Mouse (Mus musculus) frontal cortex, postnatal 36 days (tissue): ENCODE data around the gene Mboat2.

Source experiments
- DNase-seq, 2 experiments: peaks; one replicate each; pipeline ENCODE4 v3.0.0; 2022; ENCODE audit warnings: low spot score in 2 of 2

The Mboat2 gene

DNA sequence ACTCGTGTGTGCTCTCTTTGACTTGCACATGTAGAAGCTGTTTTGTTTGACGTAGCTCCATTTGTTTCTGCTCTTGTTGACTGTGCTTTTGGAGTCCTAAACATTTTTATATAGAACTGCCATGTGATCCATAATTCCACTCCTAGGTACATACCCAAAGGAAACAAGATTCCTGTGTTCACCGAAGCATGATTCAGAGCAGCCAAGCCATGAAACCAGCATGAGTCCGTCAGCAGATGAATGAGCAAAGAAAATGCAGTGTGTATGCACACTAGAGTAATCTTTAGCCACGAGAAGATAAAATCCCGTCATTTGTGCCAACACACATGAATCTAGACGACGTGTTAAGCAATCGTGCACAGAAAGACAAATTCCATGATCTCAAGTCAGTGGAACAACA, 67.5 kb downstream of the Mboat2 start:
- no peak for DNase-seq

DNA sequence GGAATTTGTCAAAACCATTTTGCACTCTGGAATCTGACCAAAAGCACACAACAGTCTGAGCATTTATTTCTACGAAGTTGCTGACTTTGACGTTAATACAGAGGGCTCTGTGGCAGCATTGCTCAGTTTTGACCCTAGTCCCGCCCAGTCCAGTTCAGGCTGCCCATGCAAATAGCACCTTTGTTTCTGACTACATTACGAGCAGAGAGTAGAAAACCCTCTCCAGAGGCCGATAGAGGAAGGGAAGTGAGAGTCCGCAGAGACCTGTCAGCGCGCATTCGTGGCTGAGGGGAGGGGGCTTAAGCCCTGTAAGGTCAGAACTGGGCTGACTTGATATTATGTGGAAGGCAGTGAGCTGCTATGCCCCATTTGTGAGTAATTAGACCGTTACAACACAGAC, 69.0 kb downstream of the Mboat2 start:
- no peak for DNase-seq

DNA sequence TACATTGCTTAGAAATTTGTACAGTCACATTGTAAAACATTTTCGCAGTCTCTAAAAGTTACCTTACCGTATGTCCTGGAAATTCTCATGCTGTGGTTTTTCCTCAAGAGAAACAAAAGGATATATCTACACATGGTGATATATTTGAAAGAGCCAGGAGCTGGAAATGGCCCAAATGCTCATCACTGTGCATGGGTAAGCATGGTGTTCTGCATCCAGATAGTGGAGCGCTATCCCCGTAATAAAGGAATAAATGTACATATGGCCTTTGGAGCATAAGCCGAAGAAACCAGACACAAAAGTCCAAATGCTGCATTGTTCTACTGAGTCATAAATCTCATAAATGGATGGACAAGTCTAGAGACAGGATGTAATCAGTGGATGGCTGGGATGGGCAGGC, 72.1 kb downstream of the Mboat2 start:
- no peak for DNase-seq

DNA sequence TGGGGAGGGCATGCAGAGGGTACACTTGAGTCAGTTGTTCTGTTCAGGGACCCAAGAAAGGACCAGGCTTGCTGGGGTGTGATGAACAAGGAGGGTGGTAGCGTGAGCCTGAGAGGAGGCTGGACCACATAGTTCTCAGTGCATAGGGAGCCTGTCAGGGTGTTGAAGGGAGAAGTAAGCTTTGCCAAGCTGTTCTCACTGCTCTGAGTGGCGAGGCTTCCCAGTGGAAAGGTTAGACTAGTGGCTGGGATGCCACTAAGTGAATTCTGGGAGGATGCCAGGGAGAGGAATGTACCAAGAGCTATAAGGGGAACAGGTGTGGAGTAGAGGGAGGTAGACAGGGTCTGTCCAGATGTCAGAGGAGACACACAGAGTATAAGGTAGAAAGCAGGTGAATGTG, 77.2 kb downstream of the Mboat2 start:
- DNase-seq: no peak

DNA sequence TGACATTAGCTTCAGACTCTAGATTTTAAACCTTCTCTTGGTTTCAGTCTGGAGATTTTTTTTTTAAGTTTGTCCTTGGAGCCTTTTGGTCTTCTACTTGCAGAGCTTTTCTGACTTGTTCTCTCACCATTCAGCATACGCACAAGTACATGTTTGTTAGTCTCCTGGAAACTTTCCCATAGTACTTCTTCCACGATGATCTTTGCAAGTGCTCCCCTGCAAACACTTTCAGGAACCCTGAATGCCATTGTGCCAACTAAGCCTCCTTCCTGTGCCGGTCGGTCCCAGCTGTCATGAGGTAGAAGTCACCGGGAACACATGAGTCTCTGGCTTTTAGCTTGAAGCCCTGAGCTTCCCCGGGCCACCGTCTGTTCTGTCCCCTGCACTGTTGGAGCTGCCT, 79.0 kb downstream of the Mboat2 start:
- DNase-seq: no peak

DNA sequence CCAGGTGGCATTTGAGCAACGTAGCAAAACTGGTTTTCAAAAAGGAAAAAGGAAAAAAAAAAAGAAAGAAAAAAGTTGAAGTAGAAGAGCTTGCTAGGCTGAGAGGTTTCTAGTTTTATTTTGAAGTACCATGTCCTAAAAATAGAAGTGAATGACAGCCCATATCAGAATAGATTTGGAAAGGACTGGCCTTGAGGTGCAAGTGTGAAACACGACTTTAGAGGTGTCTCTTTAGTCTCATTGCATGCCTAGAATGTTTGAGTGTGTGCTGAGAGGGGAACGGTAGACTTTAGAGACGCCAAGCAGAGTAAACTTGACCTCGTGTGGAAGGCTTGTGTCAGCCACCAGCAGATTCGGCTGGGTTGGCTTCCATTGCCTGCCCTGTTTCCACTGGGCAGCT, 81.5 kb downstream of the Mboat2 start:
- no peak for DNase-seq

DNA sequence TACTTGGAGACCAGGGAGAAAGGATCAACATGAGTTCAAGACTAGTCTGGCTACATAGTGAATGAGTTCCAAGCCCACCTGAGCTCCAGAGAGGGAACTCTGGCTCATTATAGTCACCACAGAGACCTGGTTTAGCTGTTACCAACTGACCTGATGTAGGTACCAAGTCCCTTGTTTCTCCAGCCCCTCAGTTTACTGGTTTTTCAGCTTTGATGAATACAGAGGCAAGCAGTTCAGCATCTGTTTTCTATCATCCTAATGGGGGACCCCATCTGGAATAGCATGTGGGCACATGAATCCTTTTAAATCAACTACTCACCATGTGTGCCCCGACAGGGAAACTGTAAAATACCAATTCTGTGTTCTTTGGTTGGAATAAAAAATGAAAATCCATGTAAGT, 82.2 kb downstream of the Mboat2 start:
- DNase-seq: no peak

DNA sequence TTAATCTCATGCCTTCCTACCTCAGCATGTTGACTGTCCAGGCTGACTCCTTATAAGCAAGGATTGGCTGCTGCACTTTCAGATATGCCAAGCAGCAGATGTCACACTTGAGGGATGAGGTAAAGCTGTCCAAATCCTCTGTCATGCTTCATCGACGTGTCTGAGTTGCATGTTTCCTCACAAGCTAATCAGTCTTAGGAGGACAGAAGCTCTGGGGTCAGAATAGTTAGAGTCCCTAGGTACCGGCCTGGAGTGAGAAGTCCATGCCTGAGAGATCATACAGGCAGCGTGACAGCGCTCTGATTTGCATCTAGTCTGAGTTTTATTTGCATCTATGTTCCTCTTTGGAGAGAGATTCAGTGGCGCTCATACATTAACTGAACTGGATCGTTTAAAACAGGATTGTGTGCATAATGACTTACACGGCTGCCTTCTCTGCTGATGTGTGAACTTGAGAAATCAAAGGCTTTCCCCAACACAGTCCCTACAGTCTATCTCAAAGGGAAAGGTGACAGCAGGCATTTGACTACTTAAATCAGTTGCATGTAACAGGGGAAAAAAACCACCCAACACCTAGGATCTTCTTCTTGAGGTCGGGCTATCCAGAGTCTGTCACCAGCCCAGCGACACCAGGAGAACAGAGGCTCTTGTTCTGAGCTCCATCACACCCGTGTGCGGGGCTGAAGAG, 88.0 kb downstream of the Mboat2 start:
- DNase-seq: no peak

DNA sequence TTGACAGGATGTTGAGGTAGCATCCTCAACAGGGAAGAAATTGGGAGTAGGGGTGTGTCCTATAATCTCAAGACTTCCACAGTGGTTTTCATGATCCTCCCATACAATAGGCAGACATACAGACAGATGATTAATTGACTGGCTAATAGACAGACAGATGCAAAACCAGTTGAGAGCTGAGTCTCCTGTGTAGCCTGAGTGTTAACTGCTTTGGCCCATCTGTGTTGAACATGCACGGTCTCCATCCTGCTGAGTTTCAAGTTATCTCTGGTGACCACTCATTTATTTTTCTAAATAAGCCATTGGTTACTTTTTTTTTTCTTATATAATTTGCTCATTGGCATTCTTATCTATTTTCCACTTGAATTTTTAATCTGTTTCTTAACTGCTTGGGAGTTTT, 90.2 kb downstream of the Mboat2 start:
- DNase-seq: no peak

DNA sequence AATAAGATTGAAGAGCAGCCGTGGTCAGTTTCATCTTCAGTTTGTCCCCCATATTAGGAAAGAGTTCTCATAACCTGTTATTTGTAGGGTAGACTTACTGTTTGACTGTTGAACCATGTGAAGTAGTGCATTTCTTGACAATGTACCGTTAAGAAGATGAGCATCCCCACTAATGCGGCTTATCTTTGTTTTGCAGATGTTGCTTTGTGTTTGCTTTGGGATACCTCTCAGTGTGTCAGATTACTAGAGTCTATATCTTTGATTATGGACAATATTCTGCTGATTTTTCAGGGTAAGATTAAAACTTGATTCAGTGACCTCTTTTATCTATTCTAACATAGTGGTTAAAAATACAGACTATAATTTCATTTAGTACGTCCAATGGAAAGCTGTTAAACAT, 93.3 kb downstream of the Mboat2 start:
- DNase-seq: no peak

DNA sequence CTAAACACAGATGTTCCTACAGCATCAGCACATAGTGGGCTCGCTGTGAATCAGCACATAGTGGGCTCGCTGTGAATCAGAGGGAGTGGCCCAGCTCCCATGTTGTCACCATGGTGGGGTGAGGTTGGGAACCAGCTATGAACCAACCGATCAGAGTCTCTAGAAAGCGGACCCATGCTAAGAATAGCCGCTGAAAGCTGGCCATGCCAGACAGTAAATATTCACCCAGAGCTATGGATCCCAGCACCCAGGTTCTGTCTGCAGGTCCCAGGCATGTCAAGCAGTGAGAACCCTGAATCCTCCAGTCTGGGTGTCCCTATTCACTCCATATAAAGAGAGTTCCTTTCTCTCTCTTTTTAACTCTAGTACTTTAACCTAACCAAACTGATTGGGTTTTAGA, 94.6 kb downstream of the Mboat2 start:
- no peak for DNase-seq

DNA sequence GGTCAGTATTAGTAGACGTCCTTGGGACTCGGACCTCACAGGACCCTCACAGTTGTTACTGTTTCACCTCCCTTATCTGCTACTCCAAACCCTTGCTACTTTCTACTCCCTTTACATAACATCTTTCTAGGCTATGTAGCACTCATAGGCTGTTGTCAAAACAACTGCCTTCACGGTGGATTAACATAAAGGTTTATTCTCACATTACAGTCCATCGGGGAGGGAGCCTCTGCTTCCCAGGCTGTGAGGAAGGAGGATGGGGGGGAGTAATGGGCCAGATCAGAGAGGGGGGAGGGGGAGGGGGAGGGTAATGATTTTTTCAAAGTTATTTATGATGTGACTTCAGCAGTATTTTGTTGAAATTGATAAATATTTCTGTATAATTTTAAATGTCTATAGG, 95.0 kb downstream of the Mboat2 start:
- no peak for DNase-seq

DNA sequence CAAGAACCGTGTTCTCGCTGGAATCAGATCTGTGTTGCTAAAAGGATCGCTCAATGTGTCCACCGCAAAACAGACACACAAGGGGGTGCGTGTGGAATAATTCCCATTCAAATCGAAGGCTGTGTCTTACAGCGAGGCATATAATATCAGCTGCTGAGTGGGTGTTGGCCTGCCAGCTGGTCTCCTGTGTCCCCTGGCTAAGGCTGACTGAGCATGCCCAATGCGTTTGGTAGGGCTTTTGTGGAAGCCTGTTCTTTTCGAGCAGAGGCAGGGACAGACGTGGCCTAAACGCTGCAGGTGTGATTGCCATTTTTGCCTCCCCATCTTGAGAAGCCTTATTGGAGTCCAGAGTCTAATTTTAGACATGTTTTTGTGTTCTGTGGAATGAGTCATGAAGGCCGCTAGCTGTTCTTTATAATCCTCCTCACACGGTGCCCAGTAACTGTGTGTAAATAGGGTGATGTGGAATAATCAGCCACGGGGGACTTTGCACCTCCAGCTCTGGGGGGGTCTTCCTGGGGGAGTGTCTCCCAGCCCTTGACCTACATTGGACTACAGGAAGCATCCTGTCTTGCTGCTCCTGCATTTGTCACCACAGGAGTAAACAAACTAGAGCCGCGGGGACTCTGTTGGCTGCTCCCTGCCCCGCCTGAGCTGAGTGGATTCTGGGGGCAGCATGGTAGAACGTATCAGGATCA, 97.5 kb downstream of the Mboat2 start:
- DNase-seq: peak; percentile 77 to 88

DNA sequence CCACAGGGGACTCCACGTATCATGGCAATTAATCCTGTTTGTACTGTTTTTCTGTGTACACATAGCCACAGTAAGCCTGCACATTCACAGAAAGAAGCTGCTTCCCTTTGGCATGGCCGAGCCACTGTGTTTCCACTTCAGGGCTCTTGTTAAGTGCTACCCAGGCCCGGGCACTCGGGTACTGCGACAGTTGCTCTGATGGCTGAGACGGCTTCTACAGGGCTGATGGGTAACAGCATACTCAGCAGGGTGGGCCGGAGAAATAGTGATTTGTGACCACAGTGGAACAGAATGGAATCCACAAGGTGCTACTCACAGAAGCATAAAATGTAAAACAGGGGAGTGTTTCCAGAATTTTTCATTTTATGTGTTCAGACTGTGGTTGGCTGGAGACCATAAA, 98.4 kb downstream of the Mboat2 start:
- DNase-seq: no peak

DNA sequence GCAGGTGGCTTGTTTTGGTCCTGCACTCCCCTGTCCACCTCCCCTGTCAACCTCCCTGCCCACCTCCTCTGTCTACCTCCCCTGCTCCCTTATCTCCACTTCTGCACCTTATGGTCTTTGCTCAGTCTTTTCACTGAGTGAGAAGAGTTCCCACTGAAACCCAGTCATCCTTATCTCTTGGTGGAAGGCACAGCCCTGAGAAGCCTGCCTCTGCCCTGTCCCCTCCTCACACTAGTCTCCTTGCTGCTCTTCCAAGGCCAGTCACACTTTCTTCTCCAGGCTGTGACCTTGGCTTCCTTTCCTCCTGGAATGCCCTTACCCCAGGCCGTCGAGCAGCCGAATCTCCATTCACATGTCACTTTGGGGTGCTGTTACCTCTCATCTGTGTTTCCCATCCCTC, 100.1 kb downstream of the Mboat2 start:
- DNase-seq: no peak

DNA sequence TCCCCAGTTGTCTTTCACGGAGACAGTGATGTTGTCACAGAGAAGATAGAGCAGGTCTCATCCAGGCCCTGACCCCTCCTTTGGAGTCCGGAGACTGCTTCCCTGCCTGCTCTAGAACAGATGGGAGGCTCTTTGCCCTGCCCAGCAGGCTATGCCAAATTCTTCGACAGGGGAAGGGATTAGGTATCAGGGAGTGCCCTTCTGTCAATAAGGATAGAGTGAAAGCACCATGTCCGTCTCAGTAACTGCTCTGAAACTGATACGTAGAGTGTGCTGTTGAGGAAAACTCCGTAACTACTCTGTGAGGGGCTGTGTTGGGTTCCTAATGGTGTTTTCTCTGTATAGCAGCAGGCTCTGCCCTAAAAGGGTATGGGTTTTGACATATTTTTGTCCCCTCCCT, 101.4 kb downstream of the Mboat2 start:
- DNase-seq: no peak

DNA sequence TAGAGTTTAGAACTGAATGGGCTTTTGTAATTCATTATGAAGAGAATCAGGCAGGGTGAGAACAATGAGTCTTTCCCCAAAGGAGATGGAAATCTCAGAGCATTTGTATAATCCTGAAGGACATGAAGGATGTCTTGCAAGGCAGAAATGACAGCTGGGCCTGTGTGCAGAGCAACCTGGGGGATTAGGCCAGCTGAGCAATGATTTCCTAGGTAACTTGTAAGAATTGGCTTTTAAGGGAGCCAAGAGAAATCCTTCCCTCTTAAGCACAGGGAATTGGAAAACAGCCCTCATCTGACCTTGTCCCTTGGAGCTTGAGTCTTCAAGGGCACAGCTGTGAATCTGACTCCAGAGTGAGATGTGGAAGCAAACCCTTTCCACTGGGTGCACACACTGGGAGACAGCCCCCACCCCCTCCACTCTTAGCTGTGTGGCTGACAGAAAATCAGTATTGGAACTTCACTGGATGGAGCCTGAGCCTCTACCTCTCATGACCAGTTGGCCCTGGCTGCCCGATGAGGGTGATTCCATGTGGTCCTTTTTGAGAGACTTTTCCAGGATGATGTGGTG, 102.6 kb downstream of the Mboat2 start:
- DNase-seq: no peak

DNA sequence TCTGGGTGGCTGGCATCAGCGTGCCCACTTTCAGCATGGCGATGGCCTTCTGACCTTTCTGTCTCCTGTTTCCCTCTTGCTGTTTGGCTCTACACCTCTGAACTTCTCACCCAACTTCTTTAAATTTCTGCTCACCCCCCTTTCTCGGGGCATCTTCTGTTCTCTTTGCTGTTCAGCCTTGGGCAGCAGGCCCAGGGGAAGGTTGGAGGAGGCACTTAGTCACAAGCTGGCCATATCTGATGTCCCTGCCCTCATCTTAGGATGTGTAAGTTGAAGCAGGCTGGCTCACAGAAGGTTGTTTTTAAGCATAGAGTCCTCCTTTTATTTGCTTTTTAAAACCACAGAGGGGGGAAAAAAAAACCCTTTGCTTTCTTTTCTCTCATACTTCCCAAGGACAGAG, 103.3 kb downstream of the Mboat2 start:
- no peak for DNase-seq

DNA sequence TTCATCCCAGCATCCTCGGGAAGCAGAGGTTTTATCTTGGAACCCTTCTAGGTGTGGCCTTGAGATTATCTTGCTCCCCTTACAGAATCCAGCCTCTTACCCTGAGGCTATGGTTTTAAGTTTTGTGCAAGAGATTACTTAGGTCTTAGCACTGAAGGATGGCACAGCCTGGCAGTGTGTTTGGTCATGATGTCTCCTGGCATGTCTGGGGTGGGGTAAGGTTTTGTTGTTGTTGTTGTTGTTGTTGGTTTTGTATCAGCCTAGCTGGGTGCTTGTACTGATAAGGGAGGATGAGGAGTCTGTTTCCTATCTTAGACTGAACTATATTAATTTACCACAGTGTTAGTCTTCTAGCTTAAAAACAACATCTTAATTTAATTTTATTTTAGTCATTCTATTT, 105.6 kb downstream of the Mboat2 start:
- no peak for DNase-seq

DNA sequence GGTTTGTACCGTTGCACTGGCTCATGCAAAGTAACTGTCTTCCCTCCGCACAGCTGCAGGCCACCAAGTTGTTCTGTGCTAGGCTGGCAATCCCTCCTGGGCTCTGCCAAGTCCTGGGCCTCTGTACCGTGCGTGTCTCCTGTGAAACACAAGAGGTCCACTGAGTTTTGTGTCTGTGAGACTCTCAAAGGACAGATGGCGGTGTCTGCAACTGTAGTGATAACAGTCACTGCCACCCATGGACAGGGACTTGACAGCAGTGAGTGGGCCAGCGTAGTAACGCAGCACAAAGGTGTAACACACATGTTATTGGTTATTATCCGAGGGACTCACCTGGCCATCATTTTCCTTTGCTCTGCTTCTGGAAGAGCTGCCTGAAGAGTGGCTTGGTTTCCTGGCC, 108.7 kb downstream of the Mboat2 start:
- no peak for DNase-seq

DNA sequence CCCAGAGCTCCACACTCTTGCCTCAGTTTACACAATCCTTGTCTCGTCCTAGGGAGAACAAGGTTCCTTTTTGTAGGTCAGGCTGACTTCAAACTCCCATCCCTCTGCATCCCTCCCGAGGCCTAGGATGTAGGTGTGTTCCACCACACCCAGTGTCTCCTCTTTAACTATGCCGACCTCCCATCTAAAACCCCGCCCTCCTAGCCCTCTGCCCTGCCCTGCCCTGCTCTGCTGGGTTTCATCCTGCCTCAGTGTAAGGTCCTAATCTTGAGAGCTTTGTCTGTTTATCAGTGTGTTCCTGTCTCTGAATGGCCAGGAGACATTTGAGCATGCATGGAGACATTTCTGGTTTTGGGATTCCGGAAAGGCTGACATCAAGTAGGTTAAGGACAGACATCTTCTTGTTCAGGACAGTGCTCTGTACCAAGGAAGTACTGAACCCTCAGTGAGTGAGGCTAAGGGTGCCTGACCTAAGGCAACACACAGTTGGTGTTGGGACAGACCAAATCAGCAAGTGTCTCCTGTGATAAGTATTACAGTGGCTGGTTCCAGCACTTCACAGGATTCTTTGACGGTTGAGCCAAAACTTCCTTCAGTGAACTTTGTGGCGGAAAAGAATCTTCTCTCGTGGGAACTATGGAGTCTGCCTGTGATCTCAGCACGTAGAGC, 112.1 kb downstream of the Mboat2 start:
- DNase-seq: no peak

DNA sequence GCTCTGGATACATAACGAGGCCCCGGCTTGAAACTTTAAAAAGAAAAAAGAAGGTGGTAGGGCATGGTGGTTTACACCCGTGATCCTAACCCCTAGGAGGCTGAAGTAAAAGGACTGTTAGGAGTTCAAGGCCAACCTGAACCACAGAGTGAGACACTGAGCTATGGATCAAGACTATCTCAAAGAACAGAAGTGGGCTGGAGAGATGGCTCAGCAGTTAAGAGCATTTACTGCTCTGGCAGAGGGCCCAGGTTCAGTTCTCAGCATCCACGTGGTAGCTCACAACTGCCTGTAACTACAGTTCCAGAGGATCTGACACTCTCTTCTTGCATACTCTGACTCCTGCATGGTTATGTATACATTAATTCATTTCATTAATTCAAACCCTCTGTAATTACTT, 112.7 kb downstream of the Mboat2 start:
- DNase-seq: no peak

DNA sequence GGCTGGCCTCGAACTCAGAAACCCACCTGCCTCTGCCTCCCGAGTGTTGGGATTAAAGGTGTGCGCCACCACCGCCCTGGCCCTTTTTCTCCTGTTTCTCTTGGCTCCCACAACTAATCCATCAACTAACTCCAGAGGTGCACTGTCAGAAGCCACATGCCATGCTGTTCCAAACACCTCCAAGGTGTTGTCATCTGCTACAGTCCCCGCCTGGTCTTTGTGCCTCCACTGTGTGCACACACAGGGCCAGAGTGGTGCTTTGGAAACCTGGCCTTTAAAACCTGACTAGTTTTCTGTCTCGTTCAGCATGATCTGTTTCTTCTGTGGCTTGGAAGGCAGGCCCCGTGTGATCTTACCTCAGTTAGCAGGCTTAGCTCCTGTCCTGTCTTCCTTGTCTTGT, 113.9 kb downstream of the Mboat2 start:
- no peak for DNase-seq
